Mouse (Mus musculus) neural tube, embryonic 10.5 days (tissue): ENCODE measurements at regions not wholly inside any gene's neighbourhood (a gene's known extent, or its start where the extent isn't known, plus 50 kb on each side); places are given as distances from the start of the nearest gene placed in this dataset.

ENCODE experiments used
- DNase-seq: peaks from one replicate; pipeline ENCODE4 v3.0.0-alpha.2; 2017; ENCODE audit warnings: low spot score; ENCODE audit errors: extremely low spot score

DNA sequence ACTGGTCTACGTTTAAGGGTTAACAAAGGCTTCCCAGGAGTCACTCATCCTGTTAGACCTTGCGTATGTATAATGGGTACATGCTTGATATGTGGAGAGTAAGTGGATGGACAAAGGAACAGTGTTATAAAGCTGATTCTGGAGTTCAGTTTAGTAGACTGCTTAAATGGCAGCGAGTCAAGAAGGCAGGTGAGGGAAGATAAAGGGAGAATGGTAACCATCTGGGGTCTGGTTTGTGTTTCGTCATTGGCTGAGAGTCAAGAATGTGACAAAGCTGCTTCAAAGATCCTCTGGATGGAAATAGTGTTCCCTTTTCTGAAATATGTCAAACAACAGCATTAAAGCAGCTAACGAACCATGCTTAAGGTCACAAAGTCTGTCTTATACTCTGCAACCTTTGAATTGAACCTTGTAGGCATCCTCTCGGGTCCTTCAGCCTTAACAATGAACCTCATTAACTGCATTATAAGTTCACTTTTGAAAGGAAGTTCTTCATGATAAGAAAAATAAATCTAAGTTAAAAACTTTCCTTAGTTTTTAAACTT is 286.9 kb upstream of the 4930452B06Rik start:
- no peak for DNase-seq

- no peak for DNase-seq
Measured at GRCm38 (mm10) chr14:8948751-8949150, 282.7 kb upstream of the 4930452B06Rik start.

- DNase-seq: no peak
Measured at GRCm38 (mm10) chr14:8946851-8947625, 281.0 kb upstream of the 4930452B06Rik start.

GRCm38 (mm10) chr14:8935121-8935520 is 269.1 kb upstream of the 4930452B06Rik start:
- no peak for DNase-seq
